Mouse (Mus musculus): ENCODE data around the gene Ranbp9.

Ranbp9 gene

DNA sequence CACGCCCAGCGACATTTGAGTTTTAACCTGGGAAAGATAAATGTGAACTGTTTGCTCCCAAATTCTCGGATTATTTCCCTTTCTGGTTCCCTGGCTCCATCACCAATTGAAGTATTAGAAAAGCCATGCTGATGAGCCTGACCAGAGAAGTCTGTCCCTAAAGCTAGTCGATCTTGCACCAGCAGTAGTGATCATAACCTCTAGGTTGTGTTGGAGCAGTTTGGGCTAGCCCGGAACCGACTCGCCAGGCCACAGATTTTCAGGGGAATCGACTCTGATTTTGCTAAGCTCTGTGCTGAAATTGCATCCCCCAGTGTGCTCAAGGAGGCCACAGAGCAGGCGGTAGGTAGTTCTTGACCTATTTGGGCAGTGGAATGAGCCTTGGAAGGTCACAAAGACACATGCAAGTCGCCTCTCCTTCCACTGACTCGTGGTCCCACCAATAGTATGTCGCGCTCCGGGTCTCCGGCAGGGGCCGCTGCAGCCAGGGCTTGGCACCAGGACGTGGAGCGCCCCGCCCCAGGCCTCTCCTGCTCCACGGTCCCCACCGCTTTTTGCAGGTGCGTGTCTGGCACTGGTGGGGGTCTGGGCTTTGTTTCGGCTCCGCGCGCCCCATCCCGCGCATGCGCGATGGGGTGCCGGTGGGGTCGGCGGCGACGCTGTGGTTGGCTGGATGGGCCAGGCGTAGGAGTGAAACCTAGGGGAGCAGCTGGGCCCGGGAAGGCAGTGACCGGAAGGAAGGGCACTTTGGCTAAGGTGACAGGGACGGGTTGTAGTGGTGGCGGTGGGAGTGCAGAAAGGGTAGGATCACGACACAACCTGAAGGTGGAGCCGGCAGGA, 115.9 kb downstream of the Ranbp9 start, which contains the start of gene Sirt5:
Gene Sirt5 (plus strand): TSS at position 512 of the 840 bp plus-strand sequence.
- DNase-seq (ENCODE audit: low read depth, low spot score): peak; percentile 45

DNA sequence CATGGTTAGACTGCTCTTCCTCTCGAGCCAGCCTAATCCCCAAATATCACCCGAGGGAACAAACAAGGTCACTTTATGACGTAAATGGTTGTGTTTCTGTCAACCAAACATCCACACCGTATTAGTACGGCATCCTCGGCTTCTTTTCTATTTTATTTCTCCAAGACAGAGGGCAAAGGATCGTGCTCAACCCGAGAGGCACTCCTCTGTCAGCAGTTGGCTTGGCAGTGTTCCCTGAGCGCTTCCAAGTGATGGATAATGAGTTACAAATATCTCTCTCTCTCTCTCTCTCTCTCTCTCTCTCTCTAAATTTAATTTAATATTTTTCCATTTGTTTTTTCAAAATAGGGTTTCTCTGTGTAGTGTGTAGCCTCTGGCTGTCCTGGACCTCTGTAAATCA, 118.7 kb downstream of the Ranbp9 start:
- DNase-seq (ENCODE audit: low read depth, low spot score): no peak

DNA sequence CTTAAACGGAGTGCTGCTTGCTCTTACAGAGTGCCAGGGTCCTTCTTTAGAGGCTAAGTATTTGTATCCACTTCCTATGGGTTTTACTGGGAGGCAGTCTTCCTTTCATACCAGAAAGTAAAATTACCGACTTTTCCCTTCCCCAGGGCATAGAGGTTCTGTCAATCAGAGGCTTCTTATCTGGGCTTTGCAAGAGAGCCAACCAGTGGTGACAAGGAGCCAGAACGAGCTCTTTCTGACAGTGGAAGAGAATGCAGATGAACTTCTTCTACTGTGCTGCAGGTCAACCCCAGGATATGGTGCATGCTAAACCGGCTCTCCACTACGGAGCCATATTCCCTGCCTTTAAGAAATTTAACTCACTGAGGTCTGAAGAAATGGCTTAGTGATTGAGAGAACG, 120.5 kb downstream of the Ranbp9 start:
- no peak for DNase-seq (ENCODE audit: low read depth, low spot score)

DNA sequence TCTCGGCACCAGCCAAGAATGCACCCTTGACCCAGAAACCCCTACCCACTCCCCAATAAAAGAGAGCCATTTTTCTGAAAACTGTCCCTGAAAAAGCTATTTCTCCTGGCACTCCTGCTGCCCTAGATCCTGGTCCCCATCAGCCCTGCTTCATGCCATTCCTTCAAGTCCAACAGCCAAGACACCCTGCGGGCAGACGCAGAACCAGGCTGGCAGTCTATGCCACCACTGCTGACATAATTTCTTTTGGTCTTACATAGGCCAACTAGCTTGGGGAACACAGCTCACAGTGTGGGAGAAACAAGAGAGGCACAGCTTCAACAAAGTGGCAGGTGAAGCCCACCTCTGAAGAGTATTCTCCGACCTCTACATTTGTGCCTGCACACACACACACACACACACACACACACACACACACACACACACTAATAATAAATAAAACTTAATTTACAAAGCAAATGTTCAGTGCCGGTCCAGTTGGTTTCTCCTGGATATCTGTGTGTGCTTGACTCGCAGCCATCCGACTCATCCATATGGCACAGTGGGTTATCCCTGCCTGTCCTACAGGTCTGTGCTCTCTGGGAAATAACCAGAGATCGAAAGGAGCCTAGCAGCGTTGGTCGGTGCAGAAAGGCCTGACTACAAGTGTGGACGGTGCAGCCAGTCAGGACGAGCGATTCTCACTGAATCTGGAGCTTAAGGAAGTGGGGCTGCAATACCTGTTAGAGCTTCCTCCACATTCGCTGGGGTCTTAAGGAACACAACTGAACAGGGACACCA, 124.5 kb downstream of the Ranbp9 start:
- no peak for DNase-seq (ENCODE audit: low read depth, low spot score)

DNA sequence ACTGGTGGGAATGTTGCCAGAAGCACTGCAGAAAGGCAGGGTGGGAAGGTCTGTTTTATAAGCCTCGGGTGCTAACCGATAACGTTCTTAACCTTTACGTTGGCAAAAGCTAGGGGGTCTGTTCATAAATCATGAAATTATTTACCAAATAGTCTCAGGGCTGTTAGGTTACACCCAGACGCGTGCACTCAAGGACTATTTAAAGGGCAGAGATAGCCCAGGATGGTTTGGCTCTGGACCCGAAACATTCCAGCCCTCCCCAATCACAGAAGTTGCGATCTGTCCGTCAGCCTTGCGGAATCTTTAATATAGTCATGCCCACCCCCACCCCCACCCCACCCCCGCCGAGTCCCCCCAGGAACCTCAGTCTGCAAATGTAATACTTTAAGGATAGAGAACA, 126.7 kb downstream of the Ranbp9 start:
- no peak for DNase-seq (ENCODE audit: low read depth, low spot score)

DNA sequence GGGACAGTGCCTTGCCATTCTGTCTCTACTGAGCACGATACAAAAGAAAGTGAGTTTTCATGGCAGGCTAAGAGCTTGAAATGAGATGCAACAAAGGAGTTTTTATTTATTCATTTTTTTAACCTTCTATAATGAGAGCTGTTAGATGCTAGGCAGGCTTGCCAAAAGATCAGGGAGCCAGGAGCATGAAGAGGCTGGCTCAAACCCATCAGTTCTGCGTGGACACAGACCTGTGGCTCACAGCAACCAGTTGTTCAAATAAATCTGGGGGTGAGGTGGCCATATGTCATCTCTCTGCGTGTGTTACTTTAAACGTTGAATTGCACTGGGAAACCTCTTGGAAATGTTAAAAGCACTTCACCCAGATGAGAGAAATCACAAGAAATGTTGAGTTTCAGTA, 127.7 kb downstream of the Ranbp9 start:
- DNase-seq (ENCODE audit: low read depth, low spot score): no peak

Data from telencephalon, adult 2 months (tissue).